Mouse (Mus musculus) yolk sac, embryonic 10.5 days (tissue): ENCODE data around the gene Sdhaf4.
A peak's percentile ranks its signal among the peaks of the same experiment; 100 is the strongest.
"Not testable (repeated sequence)": the region's sequence is repeated elsewhere in the genome, so short reads cannot be mapped to it uniquely, and the experiment has no call there.

Source experiments
- DNase-seq: peaks from one replicate; pipeline ENCODE4 v3.0.0-alpha.2; 2017; ENCODE audit warnings: low spot score

Gene Sdhaf4

GRCm38 (mm10) chr1:24005070-24005804 is at the start of gene Sdhaf4:
TSS of gene Sdhaf4 (minus strand) at chr1:24005656.
- peak; percentile 90 for DNase-seq

- DNase-seq, result no peak
These were observed 41.5 kb upstream of the Sdhaf4 start for GRCm38 (mm10) chr1:24046730-24047510.

GRCm38 (mm10) chr1:24045627-24046026 is 40.2 kb upstream of the Sdhaf4 start:
- no peak for DNase-seq

GRCm38 (mm10) chr1:24043007-24043406 is 37.6 kb upstream of the Sdhaf4 start:
- no peak for DNase-seq

GRCm38 (mm10) chr1:24033759-24034423 is 28.4 kb upstream of the Sdhaf4 start:
- no peak for DNase-seq

GRCm38 (mm10) chr1:24010821-24011220 is 5.4 kb upstream of the Sdhaf4 start:
- no peak for DNase-seq

- DNase-seq, result no peak
These were observed 4.6 kb upstream of the Sdhaf4 start for GRCm38 (mm10) chr1:24010016-24010415.

- DNase-seq, result no peak
These were observed 2.2 kb upstream of the Sdhaf4 start for GRCm38 (mm10) chr1:24007621-24008020.

- no peak for DNase-seq
These were observed 6.1 kb downstream of the Sdhaf4 start for GRCm38 (mm10) chr1:23999318-23999717.

- DNase-seq, result no peak
These were observed 6.6 kb downstream of the Sdhaf4 start for GRCm38 (mm10) chr1:23998866-23999265.

GRCm38 (mm10) chr1:23998120-23998810 is 7.2 kb downstream of the Sdhaf4 start:
- DNase-seq, result no peak

GRCm38 (mm10) chr1:23997493-23997892 is 8.0 kb downstream of the Sdhaf4 start:
- no peak for DNase-seq

- DNase-seq, result no peak
These were observed 10.0 kb downstream of the Sdhaf4 start for GRCm38 (mm10) chr1:23995420-23995819.

GRCm38 (mm10) chr1:23983118-23983517 is 22.3 kb downstream of the Sdhaf4 start:
- no peak for DNase-seq

GRCm38 (mm10) chr1:23978281-23978680 is 27.2 kb downstream of the Sdhaf4 start:
- DNase-seq, result no peak

- DNase-seq, result not testable (repeated sequence)
These were observed 34.3 kb downstream of the Sdhaf4 start for GRCm38 (mm10) chr1:23971159-23971558.

- DNase-seq, result no peak
These were observed 37.3 kb downstream of the Sdhaf4 start for GRCm38 (mm10) chr1:23968027-23968725.

GRCm38 (mm10) chr1:23966226-23966625 is 39.2 kb downstream of the Sdhaf4 start:
- DNase-seq, result no peak

- no peak for DNase-seq
These were observed 46.1 kb downstream of the Sdhaf4 start for GRCm38 (mm10) chr1:23959415-23959732.

GRCm38 (mm10) chr1:23958668-23959414 is 46.6 kb downstream of the Sdhaf4 start:
- DNase-seq, result peak; percentile 18

- DNase-seq, result no peak
These were observed 47.4 kb downstream of the Sdhaf4 start for GRCm38 (mm10) chr1:23958101-23958500.
